Mouse (Mus musculus): Measurements from ENCODE around the gene Prss48.

GRCm38 (mm10) chr3:85973376-85974140 is 28.7 kb downstream of the Prss48 start:
- TF ChIP-seq MYOG (IDR thresholded peaks at IDR 0.05; ENCODE audit: control insufficient read depth, extremely low read depth, insufficient read length) (no peak), MYOD1 (IDR thresholded peaks at IDR 0.05; ENCODE audit: control insufficient read depth, insufficient read length, low read depth) (no peak), CTCF (IDR thresholded peaks at IDR 0.05; ENCODE audit: control insufficient read depth, insufficient read depth, insufficient read length) (no peak)
